Mouse (Mus musculus) small intestine, adult 2 months (tissue): ENCODE measurements around the gene Asb5. TPM values are rescaled to one million over a fixed set of nuclear protein-coding genes. Genes with fewer than 3 reads are reported as not detected.

Source experiments
- H3K27ac ChIP-seq: fragments of 200-500 bp; 2 replicates; pipeline ENCODE4 v1.5.1; 2012; ENCODE audit warnings: low read depth, low read length, control low read depth, inconsistent platforms; ENCODE audit not compliant: insufficient read depth
- H3K27me3 ChIP-seq: fragments of 200-500 bp; 2 replicates; pipeline ENCODE4 v1.6.1; 2012; ENCODE audit warnings: mild to moderate bottlenecking, moderate library complexity, low read length, inconsistent platforms; ENCODE audit not compliant: control insufficient read depth, insufficient read depth
- H3K36me3 ChIP-seq: fragments of 200-500 bp; 2 replicates; pipeline ENCODE4 v1.6.1; 2012; ENCODE audit warnings: mild to moderate bottlenecking, low read length, control low read depth, inconsistent platforms; ENCODE audit not compliant: control insufficient read depth, insufficient read depth
- H3K4me1 ChIP-seq: fragments of 200-500 bp; 2 replicates; pipeline ENCODE4 v1.6.1; 2012; ENCODE audit warnings: low read length, inconsistent platforms, mixed read lengths; ENCODE audit not compliant: control insufficient read depth, insufficient read depth, insufficient read length
- H3K4me3 ChIP-seq: fragments of 200-500 bp; 2 replicates; pipeline ENCODE4 v1.5.1; 2012; ENCODE audit warnings: low read depth, mild to moderate bottlenecking, control low read depth, inconsistent platforms, low read length, moderate library complexity
- CTCF ChIP-seq: fragments of 200-500 bp; IDR thresholded peaks from 2 replicates; pipeline ENCODE4 v1.5.1; 2012; ENCODE audit warnings: low read depth, mild to moderate bottlenecking, control low read depth, inconsistent platforms, low read length, moderate library complexity, mixed read lengths; ENCODE audit not compliant: insufficient replicate concordance, insufficient read length; ENCODE audit errors: extremely low read depth
- POLR2A ChIP-seq: fragments of 200-500 bp; IDR thresholded peaks from 2 replicates; pipeline ENCODE4 v1.6.1; 2012; ENCODE audit warnings: low read depth, mild to moderate bottlenecking, control low read depth, inconsistent platforms, low read length, moderate library complexity
- WGBS: fragments of 180-500 bp; shearing (Covaris S2); methylation state at CpG from one replicate; pipeline ENCODE4 v1.1.7; 2018; 5-methylcytosine and 5-hydroxymethylcytosine counted together
- polyA plus RNA-seq: library from polyadenylated mRNA; depleted of rRNA; stranded (reverse); fragments of >200 nt; gene quantifications from 2 replicates; pipeline ENCODE4 v1.2.3, GENCODE M21; 2012

Gene Asb5
- polyA plus RNA-seq, 1 experiment = 0.52 TPM

- no peak overlapping the region for H3K4me3 ChIP-seq
- no peaks in the 10 kb centered on the region for H3K4me1 ChIP-seq
- peaks cover 15% of the 10 kb centered on the region for H3K36me3 ChIP-seq
- no peak for TF ChIP-seq CTCF
- H3K27me3 ChIP-seq = no peaks in the 10 kb centered on the region
- 67% methylated on average over 10 of the region's 10 CpGs for WGBS
- H3K27ac ChIP-seq = no peak overlapping the region
Measured at GRCm38 (mm10) chr8:54518756-54519460, 10.5 kb upstream of the Asb5 start.

GRCm38 (mm10) chr8:54520516-54520915 lies 8.9 kb upstream of the Asb5 start:
- H3K27me3 ChIP-seq = no peaks in the 10 kb centered on the region
- H3K27ac ChIP-seq = no peak overlapping the region
- H3K4me3 ChIP-seq = no peak overlapping the region
- TF ChIP-seq POLR2A = no peak
- TF ChIP-seq CTCF = no peak
- 68% methylated on average over 4 of the region's 4 CpGs for WGBS
- no peaks in the 10 kb centered on the region for H3K4me1 ChIP-seq
- peaks cover 20% of the 10 kb centered on the region for H3K36me3 ChIP-seq

- no peak for TF ChIP-seq POLR2A
- no peak for TF ChIP-seq CTCF
- 93% methylated on average over 2 of the region's 2 CpGs for WGBS
- Histone ChIP-seq H3K27ac (no peak overlapping the region), H3K27me3 (no peaks in the 10 kb centered on the region), H3K36me3 (peaks cover 20% of the 10 kb centered on the region), H3K4me1 (no peaks in the 10 kb centered on the region), H3K4me3 (no peak overlapping the region)
Measured at GRCm38 (mm10) chr8:54525606-54526005, 3.8 kb upstream of the Asb5 start.

- TF ChIP-seq CTCF = no peak
Measured at GRCm38 (mm10) chr8:54526700-54527099, 2.7 kb upstream of the Asb5 start.

GRCm38 (mm10) chr8:54528571-54528970 lies 809 bp upstream of the Asb5 start:
- TF ChIP-seq POLR2A (no peak), CTCF (no peak)
- 20% methylated on average over 7 of the region's 7 CpGs for WGBS
- H3K4me3 ChIP-seq = no peak overlapping the region
- peaks cover 7% of the 10 kb centered on the region for H3K36me3 ChIP-seq
- H3K27ac ChIP-seq = no peak overlapping the region
- H3K27me3 ChIP-seq = no peaks in the 10 kb centered on the region
- no peaks in the 10 kb centered on the region for H3K4me1 ChIP-seq

More at GRCm38 (mm10) chr8:54526700-54527099, 2.7 kb upstream of the Asb5 start:
- H3K4me3 ChIP-seq = no peak overlapping the region
- no peak overlapping the region for H3K27ac ChIP-seq
- peaks cover 14% of the 10 kb centered on the region for H3K36me3 ChIP-seq
- WGBS = 94% methylated on average over 6 of the region's 6 CpGs
- no peaks in the 10 kb centered on the region for H3K4me1 ChIP-seq
- H3K27me3 ChIP-seq = no peaks in the 10 kb centered on the region

- Histone ChIP-seq H3K27ac (no peak overlapping the region), H3K4me1 (no peaks in the 10 kb centered on the region), H3K36me3 (no peaks in the 10 kb centered on the region), H3K4me3 (no peak overlapping the region), H3K27me3 (no peaks in the 10 kb centered on the region)
- whole genome bisulfite sequencing = 91% methylated on average over 5 of the region's 5 CpGs
- no peak for TF ChIP-seq POLR2A
- no peak for TF ChIP-seq CTCF
Measured at GRCm38 (mm10) chr8:54535172-54535571, 5.8 kb downstream of the Asb5 start.

GRCm38 (mm10) chr8:54537285-54537684 lies 7.9 kb downstream of the Asb5 start:
- Histone ChIP-seq H3K27ac (no peak overlapping the region), H3K4me1 (no peaks in the 10 kb centered on the region), H3K27me3 (no peaks in the 10 kb centered on the region), H3K4me3 (no peak overlapping the region), H3K36me3 (no peaks in the 10 kb centered on the region)
- WGBS = 92% methylated on average over 3 of the region's 3 CpGs
- no peak for TF ChIP-seq CTCF
- no peak for TF ChIP-seq POLR2A
